Mouse (Mus musculus): ENCODE measurements around the gene Flg2.

Flg2 gene

DNA sequence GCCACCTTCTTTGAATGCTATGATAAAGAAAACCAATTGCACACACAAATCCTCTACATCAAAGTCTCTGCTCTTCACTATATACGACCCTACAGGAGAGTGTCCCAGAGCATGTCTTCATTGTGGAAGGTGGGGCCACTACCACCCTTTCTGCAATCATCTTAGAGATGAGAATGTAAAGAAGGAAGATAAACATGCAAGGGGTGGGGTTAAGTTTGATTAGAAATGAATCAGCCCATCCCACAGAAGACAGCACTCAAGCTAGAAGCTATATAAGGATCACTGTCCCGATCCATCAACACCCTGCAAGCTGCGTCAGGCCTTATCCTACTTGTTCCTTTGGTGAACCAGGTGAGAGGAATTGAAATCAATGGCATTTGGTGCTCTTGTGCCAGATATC lies at the start of gene Flg2:
Gene Flg2 (plus strand): TSS at position 301 of the 400 bp plus-strand sequence.
- DNase-seq (ENCODE audit: low read depth) = no peak

- no peak for DNase-seq (ENCODE audit: low read depth)
Measured at GRCm38 (mm10) chr3:93162502-93162901, 34.6 kb upstream of the Flg2 start.

GRCm38 (mm10) chr3:93162996-93163592 lies 34.0 kb upstream of the Flg2 start:
- DNase-seq (ENCODE audit: low read depth) = no peak

DNA sequence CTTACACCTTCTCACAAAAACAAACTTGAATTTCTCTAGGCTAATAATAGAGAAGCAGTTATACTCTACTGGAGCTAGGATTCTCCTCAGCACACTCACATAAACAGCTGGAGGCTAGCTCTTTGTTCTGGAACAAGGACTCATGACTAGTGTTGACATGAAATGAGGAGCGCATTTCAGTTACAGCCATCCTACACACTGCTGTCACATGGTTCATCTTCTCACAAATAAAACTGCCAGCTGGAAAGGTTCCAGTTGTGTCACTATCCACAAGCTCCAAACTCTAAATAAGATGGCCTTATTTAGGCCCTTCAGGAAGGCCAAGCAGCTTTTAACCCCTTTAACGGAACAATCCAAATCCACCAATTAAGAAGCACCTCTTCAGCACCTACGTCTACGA lies 16.2 kb upstream of the Flg2 start:
- no peak for DNase-seq (ENCODE audit: low read depth)

DNA sequence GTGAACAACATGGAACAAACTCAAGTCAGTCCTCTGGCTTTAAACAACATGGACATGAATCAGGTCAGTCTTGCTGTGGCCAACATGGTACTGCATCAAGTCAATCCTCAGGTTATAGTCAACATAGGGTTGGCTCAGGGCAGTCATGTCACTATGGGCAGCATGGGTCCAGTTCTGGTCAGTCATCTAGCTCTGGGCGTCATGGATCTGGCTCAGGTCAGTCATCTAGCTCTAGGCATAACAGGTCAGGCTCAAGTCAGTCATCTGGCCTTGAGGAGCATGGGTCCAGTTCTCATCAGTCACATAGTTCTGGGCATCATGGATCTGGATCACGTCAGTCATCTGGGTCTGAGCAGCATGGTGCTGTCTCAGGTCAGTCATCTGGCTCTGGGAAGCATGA lies 4.9 kb downstream of the Flg2 start:
- no peak for DNase-seq (ENCODE audit: low read depth)

DNA sequence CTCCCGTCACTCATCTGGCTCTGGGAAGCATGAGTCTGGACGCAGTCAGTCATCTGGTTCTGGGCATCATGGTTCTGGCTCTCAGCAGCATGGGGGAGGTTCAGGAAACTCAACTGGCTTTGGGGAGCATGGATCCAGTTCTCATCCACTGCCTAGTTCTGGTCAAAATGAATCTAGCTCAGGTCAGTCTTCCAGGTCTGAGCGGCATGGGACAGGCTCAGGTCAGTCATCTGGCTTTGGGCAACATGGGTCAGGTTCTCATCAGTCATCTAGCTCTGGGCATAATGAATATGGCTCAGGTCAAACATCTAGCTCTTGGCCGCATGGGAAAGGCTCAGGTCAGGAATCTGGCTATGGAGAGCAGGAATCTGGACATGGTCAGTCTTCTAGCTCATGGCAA lies 5.4 kb downstream of the Flg2 start:
- DNase-seq (ENCODE audit: low read depth) = no peak
